Mouse (Mus musculus): ENCODE measurements around the gene Mrps23. TPM values are rescaled to one million over a fixed set of nuclear protein-coding genes. Genes with fewer than 3 reads are reported as not detected.
"Not testable (repeated sequence)": the region's sequence is repeated elsewhere in the genome, so short reads cannot be mapped to it uniquely, and the experiment has no call there.

The Mrps23 gene
- total and polyA plus RNA-seq, 2 experiments from 2014 or later, result 48.7 to 67.1 TPM

DNA sequence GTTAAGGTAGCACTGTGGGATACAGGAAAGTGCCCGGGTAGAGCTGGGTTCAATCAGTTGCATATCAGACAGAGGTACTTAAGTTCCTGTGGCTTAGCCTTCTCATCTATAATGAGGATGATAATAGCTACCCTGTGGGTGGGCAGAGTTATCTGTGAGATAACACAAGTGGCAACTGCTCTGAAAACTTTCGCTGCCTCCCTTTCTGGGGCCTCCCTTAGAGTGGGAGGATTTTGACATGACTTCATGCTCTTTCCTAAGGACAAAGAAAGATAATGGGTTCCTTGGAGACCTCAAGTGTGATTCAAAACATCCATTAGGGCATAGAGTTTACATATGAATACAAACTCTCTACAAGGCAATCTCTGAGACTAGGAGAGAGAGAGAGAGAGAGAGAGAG lies 2.1 kb upstream of the Mrps23 start:
- no peak for ATAC-seq
- 12% methylated on average over 2 of the region's 2 CpGs for WGBS
- Histone ChIP-seq H3K4me1 (ENCODE audit: insufficient read depth, low read length) (no peaks in the 10 kb centered on the region; the same call in 1 of the 2 replicates), H3K9me3 (ENCODE audit: low read length) (no peaks in the 10 kb centered on the region), H3K9ac (replicated peaks; ENCODE audit: low read length) (no peak overlapping the region), H3K4me3 (ENCODE audit: low read length) (no peak overlapping the region), H3K4me2 (ENCODE audit: low read depth, low read length) (no peak overlapping the region), H3K27me3 (ENCODE audit: insufficient read depth, low read length) (no peaks in the 10 kb centered on the region), H3K36me3 (ENCODE audit: insufficient read depth, low read length) (no peaks in the 10 kb centered on the region), H3K27ac (no peak overlapping the region)
- no peak for DNase-seq (ENCODE audit: low spot score)
- no peak for TF ChIP-seq CTCF (IDR thresholded peaks at IDR 0.05; ENCODE audit: low read depth)

DNA sequence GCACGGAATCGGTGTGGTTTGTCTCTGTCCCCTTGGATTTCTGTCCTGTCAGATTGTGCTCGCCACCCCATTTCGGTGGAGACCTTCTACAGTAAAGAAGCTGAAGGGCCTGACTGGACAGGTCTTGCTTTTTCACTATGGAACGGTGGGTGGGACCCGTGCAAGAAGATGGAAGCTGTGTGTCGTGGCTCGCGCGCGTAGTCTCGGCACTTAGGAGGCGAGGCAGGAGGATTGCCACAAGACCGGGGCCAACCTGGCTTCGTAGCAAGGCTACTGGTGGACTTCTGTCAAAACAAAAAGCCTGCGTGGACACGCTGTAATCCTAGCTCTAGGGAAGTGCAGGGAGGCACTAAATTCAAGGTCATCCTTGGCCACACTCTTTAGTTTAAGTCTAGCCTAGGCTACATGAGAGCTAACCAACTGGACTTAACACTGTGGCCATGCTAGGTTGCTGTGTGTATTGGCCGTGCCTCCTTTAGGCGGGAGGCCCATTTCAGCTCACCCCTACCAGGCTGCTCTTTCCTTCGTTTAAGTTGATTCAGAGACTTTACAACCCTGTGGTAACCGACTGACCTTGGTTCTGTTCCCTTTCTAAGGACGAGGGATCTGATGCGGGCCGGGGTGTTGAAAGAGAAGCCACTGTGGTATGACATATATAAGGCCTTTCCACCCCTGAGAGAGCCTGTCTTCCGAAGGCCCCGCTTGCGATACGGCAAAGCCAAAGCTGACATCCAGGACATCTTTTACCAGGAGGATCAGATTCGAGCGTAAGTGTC lies 593 bp downstream of the Mrps23 start:
- Histone ChIP-seq H3K27ac (peak overlapping the region; percentile 76), H3K27me3 (ENCODE audit: insufficient read depth, low read length) (no peaks in the 10 kb centered on the region), H3K4me2 (ENCODE audit: low read depth, low read length) (peak overlapping the region; percentile 70), H3K4me1 (ENCODE audit: insufficient read depth, low read length) (no peaks in the 10 kb centered on the region; the same call in 1 of the 2 replicates), H3K36me3 (ENCODE audit: insufficient read depth, low read length) (no peaks in the 10 kb centered on the region; the same call in 1 of the 2 replicates), H3K9me3 (ENCODE audit: low read length) (no peaks in the 10 kb centered on the region), H3K4me3 (ENCODE audit: low read length) (peak overlapping the region; percentile 88), H3K9ac (replicated peaks; ENCODE audit: low read length) (peak overlapping the region; percentile 79)
- DNase-seq (ENCODE audit: low spot score), result no peak
- TF ChIP-seq CTCF (IDR thresholded peaks at IDR 0.05; ENCODE audit: low read depth), result no peak
- ATAC-seq, result peak; percentile 22; the same call in 1 of the 2 replicates
- 35% methylated on average over 30 of the region's 30 CpGs for WGBS

DNA sequence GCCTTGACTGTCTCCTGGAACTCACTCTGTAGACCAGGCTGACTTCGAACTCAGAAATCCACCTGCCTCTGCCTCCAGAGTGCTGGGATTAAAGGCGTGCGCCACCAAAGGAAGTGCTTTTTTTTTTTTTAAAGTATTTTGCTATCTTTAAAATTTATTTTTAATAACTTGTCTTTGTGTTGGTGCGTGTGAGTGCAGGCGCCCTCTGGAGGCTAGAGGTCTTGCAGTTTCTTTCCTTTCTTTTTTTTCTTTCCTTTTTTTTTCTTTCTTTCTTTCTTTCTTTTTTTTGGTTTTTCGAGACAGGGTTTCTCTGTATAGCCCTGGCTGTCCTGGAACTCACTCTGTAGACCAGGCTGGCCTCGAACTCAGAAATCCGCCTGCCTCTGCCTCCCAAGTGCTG lies 2.4 kb downstream of the Mrps23 start:
- H3K9me3 ChIP-seq (ENCODE audit: low read length); H3K27me3 ChIP-seq (ENCODE audit: insufficient read depth, low read length); H3K4me3 ChIP-seq (ENCODE audit: low read length); ATAC-seq; H3K9ac ChIP-seq (replicated peaks; ENCODE audit: low read length); H3K4me2 ChIP-seq (ENCODE audit: low read depth, low read length); H3K27ac ChIP-seq; H3K4me1 ChIP-seq (ENCODE audit: insufficient read depth, low read length); DNase-seq (ENCODE audit: low spot score): not testable (repeated sequence)
- H3K36me3 ChIP-seq (ENCODE audit: insufficient read depth, low read length), result peaks cover 15% of the 10 kb centered on the region
- peak; percentile 53 for TF ChIP-seq CTCF (IDR thresholded peaks at IDR 0.05; ENCODE audit: low read depth)
- 78% methylated on average over 8 of the region's 8 CpGs for WGBS

DNA sequence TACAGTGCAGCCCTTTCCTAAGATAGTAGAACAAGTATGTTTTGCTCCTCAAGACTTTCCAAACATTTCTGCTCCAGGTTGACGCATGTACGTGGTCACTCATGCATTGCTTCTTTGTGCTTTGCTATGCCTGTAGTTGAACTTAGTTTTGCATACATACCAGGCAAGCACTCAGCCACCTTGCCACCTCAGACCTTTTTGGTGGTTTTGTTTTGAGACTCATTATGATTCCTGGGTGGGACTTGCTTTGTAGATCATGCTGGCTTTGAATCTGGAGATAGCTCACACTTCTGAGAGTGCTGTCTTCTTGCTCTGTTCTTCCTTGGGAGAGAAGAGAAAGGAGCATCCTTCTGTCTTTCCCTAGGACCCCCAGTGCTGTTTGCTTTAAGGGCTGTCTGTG lies 3.5 kb downstream of the Mrps23 start:
- Histone ChIP-seq H3K9me3 (ENCODE audit: low read length) (no peaks in the 10 kb centered on the region), H3K9ac (replicated peaks; ENCODE audit: low read length) (no peak overlapping the region), H3K4me3 (ENCODE audit: low read length) (no peak overlapping the region), H3K36me3 (ENCODE audit: insufficient read depth, low read length) (peaks cover 17% of the 10 kb centered on the region), H3K27ac (no peak overlapping the region), H3K27me3 (ENCODE audit: insufficient read depth, low read length) (no peaks in the 10 kb centered on the region), H3K4me2 (ENCODE audit: low read depth, low read length) (no peak overlapping the region), H3K4me1 (ENCODE audit: insufficient read depth, low read length) (no peaks in the 10 kb centered on the region; the same call in 1 of the 2 replicates)
- no peak for TF ChIP-seq CTCF (IDR thresholded peaks at IDR 0.05; ENCODE audit: low read depth)
- DNase-seq (ENCODE audit: low spot score) (no peak), ATAC-seq (no peak)
- 95% methylated on average over 2 of the region's 2 CpGs for WGBS

DNA sequence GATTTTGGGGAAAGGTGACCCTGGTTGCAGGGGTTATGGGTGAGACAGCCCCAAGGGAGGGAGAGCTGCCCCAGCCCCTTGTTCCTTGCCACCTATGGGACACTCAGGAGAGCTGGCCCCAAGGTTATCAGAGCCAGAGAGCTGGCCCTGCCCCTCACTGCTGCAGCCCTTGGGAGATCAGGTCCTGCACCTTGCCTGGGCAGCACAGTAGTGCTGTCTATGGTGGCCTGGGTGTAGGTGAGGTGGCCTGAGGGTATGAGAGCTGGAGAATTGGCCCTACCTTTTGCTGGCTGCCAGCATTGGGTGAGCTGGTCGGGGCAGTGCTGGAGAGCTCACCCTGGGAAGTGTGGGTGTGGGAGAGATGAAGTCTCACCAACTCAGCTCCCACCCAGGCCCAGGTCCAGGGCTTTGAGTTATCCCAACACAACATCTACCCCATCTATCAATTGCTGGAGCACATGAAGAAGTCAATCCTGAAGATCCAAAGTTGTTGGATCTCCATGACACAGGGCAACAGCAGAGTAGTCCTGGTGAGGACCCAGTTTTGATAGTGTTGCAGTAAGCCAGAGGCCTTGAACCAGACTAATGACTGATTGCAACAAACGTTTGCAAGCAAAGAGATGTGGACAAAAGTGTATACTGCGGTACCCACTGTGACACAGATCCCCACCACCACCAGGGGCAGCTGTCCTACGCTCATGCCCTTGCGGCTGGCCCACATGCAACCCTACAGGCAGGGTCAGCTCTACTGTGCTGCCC lies 7.8 kb downstream of the Mrps23 start:
- Histone ChIP-seq H3K9ac (replicated peaks; ENCODE audit: low read length) (no peak overlapping the region), H3K4me2 (ENCODE audit: low read depth, low read length) (no peak overlapping the region), H3K27me3 (ENCODE audit: insufficient read depth, low read length) (no peaks in the 10 kb centered on the region), H3K36me3 (ENCODE audit: insufficient read depth, low read length) (peaks cover 17% of the 10 kb centered on the region), H3K4me1 (ENCODE audit: insufficient read depth, low read length) (peaks cover 13% of the 10 kb centered on the region), H3K27ac (no peak overlapping the region), H3K9me3 (ENCODE audit: low read length) (no peaks in the 10 kb centered on the region), H3K4me3 (ENCODE audit: low read length) (no peak overlapping the region)
- DNase-seq (ENCODE audit: low spot score) (no peak), ATAC-seq (no peak)
- 87% methylated on average over 5 of the region's 5 CpGs for WGBS
- peak; percentile 39 for TF ChIP-seq CTCF (IDR thresholded peaks at IDR 0.05; ENCODE audit: low read depth)

DNA sequence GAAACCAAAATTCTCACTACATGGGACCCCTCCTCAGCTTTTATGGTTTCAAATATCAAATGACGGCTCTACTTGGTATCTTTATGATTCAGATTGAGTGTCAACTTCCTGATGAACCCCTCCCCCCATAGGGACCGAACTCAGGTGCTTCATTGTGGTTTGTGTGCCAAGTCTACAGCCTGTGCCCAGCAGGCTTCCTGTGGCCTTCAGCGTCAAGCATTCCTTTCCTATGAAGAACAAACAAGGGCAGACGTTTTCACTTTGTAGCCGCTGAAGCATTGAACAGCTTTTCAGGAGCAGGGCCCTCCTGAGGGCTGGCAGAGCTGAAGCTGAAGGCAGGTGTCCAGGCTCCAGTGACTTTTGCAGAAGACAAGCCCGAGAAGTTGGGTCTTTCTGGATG lies 9.6 kb downstream of the Mrps23 start:
- no peak for TF ChIP-seq CTCF (IDR thresholded peaks at IDR 0.05; ENCODE audit: low read depth)
- H3K4me1 ChIP-seq (ENCODE audit: insufficient read depth, low read length), result peaks cover 13% of the 10 kb centered on the region
- 51% methylated on average over 6 of the region's 6 CpGs for WGBS
- no peaks in the 10 kb centered on the region for H3K27me3 ChIP-seq (ENCODE audit: insufficient read depth, low read length)
- peak overlapping the region; percentile 51; the same call in 1 of the 2 replicates for H3K27ac ChIP-seq
- ATAC-seq, result no peak
- H3K9ac ChIP-seq (replicated peaks; ENCODE audit: low read length), result no peak overlapping the region
- H3K4me2 ChIP-seq (ENCODE audit: low read depth, low read length), result no peak overlapping the region
- DNase-seq (ENCODE audit: low spot score), result no peak
- H3K4me3 ChIP-seq (ENCODE audit: low read length), result no peak overlapping the region
- no peaks in the 10 kb centered on the region for H3K9me3 ChIP-seq (ENCODE audit: low read length)
- H3K36me3 ChIP-seq (ENCODE audit: insufficient read depth, low read length), result peaks cover 17% of the 10 kb centered on the region

Data from hindbrain, postnatal 0 days (tissue).